Mouse (Mus musculus) kidney, postnatal 14 days (tissue): ENCODE measurements at regions not wholly inside any gene's neighbourhood (a gene's known extent, or its start where the extent isn't known, plus 50 kb on each side); places are given as distances from the start of the nearest gene placed in this dataset.

Source experiments
- DNase-seq: peaks from one replicate; pipeline ENCODE4 v3.0.0; 2022; ENCODE audit warnings: mixed read lengths

- DNase-seq, result no peak
Measured at GRCm38 (mm10) chr13:81852309-81852978, 69.6 kb downstream of the Cetn3 start.

DNA sequence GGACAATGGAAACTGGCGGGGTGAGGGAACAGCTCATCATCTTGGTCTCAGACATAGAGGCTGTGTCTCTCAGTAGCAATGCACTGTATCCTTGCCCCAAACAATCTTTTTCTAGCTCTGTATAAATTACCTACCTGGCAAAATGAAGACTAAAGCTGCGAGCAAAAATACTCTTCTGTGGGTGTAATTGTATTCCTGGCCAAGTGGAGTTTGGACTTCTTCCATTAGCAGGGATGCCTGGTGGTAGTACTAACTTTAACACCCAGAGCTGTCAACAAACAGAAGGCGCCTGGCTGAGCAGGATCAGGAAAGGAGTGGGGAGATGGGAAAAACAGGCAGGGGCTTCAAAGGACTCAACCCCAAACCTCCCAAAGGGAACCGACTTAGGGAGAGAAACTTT, 73.2 kb downstream of the Cetn3 start:
- DNase-seq, result no peak

- no peak for DNase-seq
Measured at GRCm38 (mm10) chr13:81860683-81861082, 77.8 kb downstream of the Cetn3 start.

DNA sequence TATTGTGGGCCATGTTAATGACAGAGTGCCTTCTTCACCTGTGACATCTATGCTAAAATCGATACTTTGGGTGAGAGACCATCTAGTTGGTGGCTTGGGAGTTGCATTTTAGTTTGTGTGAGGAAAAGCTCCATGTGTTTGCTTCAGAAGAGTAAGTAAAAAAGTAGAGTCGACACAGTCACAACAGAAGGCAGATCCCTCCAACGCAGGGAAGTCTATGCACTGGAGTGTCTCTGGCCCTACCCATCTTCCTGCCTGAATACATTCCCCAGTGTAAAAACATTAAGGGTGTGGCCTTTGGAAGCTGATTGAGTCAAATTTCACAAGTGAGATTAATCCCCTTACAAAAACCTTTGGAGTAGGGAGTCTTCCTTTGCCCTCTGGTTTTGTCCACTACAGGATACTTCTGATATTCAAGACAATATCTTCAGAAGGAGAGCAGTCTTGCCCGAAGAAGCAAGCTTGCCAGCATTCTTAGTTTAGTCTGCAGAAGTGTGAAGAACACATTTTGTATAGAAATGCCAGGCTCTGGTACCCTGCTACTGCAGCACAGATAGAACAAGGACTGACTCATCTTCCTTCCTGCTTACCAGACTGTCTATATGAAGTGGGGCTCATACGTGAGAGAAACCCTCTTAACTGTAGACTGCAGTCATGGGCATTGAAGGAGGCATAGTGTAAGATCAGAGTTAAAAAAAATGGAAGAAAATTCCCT, 79.2 kb downstream of the Cetn3 start:
- no peak for DNase-seq

- DNase-seq, result no peak
Measured at GRCm38 (mm10) chr13:81871226-81871625, 88.3 kb downstream of the Cetn3 start.

GRCm38 (mm10) chr13:81885879-81886278, 103.0 kb downstream of the Cetn3 start:
- DNase-seq, result no peak

GRCm38 (mm10) chr13:81930266-81930665, 147.4 kb downstream of the Cetn3 start:
- DNase-seq, result no peak

DNA sequence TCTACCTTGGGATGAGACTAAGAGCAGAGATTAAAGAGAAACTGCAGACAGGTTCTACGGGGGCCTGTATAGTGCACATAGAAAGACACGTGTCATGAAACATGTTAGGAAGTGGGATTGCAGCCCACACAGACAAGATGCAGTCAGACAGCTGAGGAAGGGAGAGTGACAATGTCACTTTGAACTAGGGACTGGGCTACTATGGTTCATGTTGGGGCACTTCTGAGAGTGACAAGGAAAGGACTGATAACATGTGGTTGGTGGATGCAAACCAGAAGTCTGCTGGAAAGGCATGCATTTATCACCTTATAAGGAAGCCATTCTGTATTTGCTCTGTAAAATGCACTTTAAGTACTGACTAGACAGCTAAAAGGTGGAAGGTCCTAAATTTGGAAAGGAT, 148.3 kb downstream of the Cetn3 start:
- DNase-seq, result no peak

DNA sequence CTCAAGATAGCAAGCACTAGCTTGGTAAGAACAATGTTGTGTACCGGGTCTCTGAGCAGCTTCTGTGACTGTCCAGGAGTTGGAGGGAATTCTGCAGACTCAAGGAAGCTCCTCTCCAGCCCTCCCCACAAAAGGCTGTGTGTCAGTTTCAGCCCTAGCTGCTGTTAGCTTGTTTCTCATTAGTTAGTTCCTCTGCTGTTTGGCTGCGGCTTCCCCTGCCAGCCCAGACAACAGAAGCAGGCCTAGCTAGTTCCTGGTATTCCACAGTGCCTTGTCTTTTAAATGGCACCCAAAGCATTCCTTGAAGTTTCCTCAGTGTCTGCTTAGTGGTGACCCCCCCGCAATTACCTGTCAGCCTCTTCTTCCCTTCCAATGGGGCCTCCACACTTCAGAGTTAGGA, 154.2 kb downstream of the Cetn3 start:
- DNase-seq, result no peak

DNA sequence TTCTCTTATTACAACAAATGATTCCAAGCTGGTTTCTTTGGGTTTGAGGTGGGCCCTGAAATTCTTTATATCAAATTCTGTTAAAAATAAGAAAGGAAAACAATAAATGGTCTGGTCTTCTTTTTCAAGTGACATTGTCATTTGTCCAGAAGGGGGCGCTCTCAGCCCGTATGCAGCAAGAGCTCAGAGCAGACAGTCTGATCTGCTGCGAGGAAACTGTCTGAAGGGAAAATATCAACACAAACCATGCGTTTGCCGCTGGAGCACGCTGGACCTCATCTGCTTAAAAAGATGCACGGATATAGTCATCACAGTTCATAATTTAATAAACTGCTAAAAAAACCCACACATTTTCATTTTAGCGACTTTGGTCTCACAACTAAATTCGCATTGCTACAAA, 161.2 kb downstream of the Cetn3 start:
- DNase-seq, result peak; percentile 79

- no peak for DNase-seq
Measured at GRCm38 (mm10) chr13:81944469-81944868, 161.6 kb downstream of the Cetn3 start.

DNA sequence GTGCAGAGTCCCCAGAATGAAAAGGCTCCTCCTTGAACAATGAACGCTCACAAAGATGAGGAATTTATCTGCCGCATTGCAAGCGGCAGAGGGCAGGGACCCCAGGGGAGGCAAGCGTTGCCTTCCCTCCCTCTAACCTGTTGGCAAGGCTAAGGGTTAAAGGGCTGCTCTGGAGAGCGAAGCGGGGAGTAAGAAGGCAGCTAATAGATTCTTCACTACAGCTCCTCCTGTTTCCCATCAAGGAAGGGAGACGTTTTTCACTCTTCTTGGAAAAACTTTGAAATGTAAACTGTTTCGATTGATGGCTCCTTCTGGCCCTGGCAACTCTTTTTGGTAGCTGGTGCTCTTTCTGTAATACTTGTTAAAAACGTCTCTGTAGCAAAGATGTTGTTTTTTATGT, 162.9 kb downstream of the Cetn3 start:
- no peak for DNase-seq

GRCm38 (mm10) chr13:81965431-81965830, 182.6 kb downstream of the Cetn3 start:
- DNase-seq, result no peak

GRCm38 (mm10) chr13:81975878-81976277, 193.0 kb downstream of the Cetn3 start:
- no peak for DNase-seq

GRCm38 (mm10) chr13:81978003-81978402, 195.1 kb downstream of the Cetn3 start:
- DNase-seq, result no peak

DNA sequence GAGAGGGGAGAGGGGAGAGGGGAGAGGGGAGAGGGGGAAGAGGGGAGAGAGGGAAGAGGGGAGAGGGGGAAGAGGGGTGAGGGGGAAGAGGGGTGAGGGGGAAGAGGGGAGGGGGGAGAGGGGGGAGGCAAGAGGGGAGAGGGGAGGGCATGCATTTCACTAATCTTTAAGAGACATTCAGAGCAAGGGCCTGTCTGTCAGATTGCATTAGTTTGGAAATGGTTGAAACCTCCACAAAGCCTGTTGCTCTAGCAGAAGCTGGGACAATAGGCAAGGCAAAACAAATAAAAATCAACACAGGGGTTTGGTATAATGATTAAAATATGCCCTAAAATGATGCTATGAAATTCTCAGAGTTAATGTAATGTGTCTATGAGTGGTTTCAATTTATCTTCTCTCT, 196.4 kb downstream of the Cetn3 start:
- no peak for DNase-seq

- DNase-seq, result no peak
Measured at GRCm38 (mm10) chr13:81980094-81980493, 197.2 kb downstream of the Cetn3 start.

GRCm38 (mm10) chr13:81982491-81982890, 199.6 kb downstream of the Cetn3 start:
- DNase-seq, result peak; percentile 8

DNA sequence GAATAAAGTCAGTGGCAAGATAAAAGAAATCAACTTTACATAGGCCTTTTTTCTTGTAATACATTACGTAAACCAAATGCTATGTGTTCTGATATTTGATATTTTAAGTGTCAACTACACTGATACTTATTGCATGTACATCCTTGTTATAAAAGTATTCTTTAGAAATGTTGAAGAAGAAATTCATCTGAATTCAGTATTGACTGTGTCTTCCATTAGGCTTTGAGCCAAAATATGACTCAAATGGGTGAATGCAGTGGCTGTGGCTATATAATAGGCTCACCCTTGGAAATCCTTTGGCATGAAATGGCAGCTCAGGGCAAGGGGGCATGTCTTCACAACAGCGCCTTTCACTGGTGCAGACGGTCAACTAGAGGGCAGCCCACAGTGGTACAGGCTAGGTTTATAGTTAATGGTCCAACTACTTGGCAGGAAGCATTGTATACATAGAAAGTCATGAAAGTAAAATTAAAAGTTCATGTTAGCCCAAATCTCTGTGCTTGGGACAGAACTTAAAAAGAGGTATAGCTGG, 217.9 kb downstream of the Cetn3 start:
- DNase-seq, result no peak

- DNase-seq, result no peak
Measured at GRCm38 (mm10) chr13:82005929-82006726, 223.3 kb downstream of the Cetn3 start.

- no peak for DNase-seq
Measured at GRCm38 (mm10) chr13:82007222-82007621, 224.3 kb downstream of the Cetn3 start.

GRCm38 (mm10) chr13:82039623-82040022, 256.7 kb downstream of the Cetn3 start:
- DNase-seq, result no peak

DNA sequence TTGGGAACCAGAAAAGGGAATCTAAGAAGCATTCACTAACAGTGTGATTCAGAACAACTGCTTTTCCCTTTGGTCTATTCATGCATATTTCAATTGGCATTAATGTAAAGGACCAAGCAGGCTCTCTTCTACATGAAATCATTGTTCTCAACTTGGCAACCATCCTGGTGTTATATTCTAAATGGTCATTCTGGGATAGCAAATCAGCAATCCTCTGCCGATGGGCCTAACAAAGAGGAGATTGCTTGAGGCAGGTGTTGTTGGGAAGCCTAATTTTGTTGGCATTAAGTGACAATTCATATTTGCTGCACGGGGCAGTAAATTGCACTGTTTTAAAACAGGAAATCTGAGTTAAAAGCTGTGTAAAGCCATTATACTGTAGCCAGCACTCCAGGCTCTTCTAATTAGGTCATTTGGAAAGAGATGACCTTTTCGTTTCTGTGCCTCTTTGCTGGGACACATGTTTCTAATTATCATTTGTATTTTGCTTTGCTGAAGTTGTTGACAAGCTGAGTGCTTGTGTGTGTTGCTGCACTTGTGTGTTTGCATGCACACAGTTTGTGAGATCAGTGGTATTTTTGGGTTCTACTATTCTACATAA, 275.4 kb downstream of the Cetn3 start:
- no peak for DNase-seq
